In the genomic region with DNA sequence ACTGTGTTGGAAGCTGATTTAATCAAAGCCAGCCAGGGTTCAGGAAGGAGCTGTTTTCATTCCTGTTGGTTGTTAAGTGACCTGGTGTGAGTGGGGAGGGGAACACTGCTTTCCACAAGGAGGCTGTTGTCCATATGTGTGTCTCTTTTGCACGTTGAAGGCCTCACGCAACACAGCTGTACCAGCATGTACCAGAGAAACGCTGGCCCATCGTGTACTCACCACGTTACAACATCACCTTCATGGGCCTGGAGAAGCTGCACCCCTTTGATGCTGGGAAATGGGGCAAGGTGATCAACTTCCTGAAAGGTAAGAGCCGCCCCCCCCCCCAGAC, we compare ENCODE assay signal across 9 mouse cellular contexts. TPM values are rescaled to one million over a fixed set of nuclear protein-coding genes. Genes with fewer than 3 reads are reported as not detected.
A peak's percentile ranks its signal among the peaks of the same experiment; 100 is the strongest.
DNase-seq lines count a peak whose midpoint lies in the region; ATAC-seq and TF ChIP-seq lines count a peak whose summit lies in the region.
"Had no signal": no experiment of that assay in that cellular context is flagged by ENCODE, and none has a peak within 500 bp of the region (broad histone marks: within the 10 kb centered on the region; RNA-seq: fewer than 3 reads in every experiment).

No protein-coding gene starts in this region.

- ATAC-seq in forebrain, embryonic 14.5 days, result no peak
- ATAC-seq in liver, embryonic 14.5 days (ENCODE audit: insufficient read depth), result no peak

- peak overlapping the region; percentile 79 for H3K9ac ChIP-seq in heart, adult 2 months (ENCODE audit: low read depth, low read length)
- H3K9ac ChIP-seq in CH12.LX (ENCODE audit: insufficient read depth, low read depth), result peak overlapping the region; percentile 42
- peak overlapping the region; percentile 79 for H3K9ac ChIP-seq in forebrain, embryonic 14.5 days (ENCODE audit: low read length)
- peak overlapping the region; percentile 80 for H3K9ac ChIP-seq in liver, embryonic 14.5 days (replicated peaks)

- H3K79me2 ChIP-seq in heart, adult 2 months (replicated peaks; ENCODE audit: control insufficient read depth, insufficient read depth, low read length), result no peaks in the 10 kb centered on the region
- no peaks in the 10 kb centered on the region for H3K79me2 ChIP-seq in CH12.LX (replicated peaks; ENCODE audit: control insufficient read depth, extremely low read depth, insufficient read depth, poor library complexity, severe bottlenecking)

- TF ChIP-seq CTCF in heart, adult 2 months (IDR thresholded peaks at IDR 0.05), result no peak
- no peak for TF ChIP-seq CTCF in CH12.LX (conservative IDR thresholded peaks at IDR 0.05 in 1 of 2, IDR thresholded peaks at IDR 0.05 in 1 of 2; ENCODE audit: low read depth in 2 of 2, low read length in 2 of 2)
- no peak for TF ChIP-seq CTCF in liver, embryonic 14.5 days (IDR thresholded peaks at IDR 0.05; ENCODE audit: low read depth)

- TF ChIP-seq POLR2A in heart, adult 2 months (IDR thresholded peaks at IDR 0.05; ENCODE audit: insufficient read depth, low read depth, low read length), result no peak
- TF ChIP-seq POLR2A in CH12.LX (IDR thresholded peaks at IDR 0.05; ENCODE audit: low read depth, low read length), result no peak

- no peak for DNase-seq in heart, adult 2 months
- no peak for DNase-seq in heart, postnatal 36 days
- DNase-seq in CH12.LX (ENCODE audit: extremely low read depth), result no peak
- DNase-seq in forebrain, embryonic 14.5 days (ENCODE audit: low spot score), result no peak
- DNase-seq in liver, embryonic 14.5 days (ENCODE audit: low read depth in 3 of 3, low spot score in 3 of 3), result no peak
- DNase-seq in ovary, postnatal 36 days (ENCODE audit: low spot score), result no peak
- DNase-seq in spleen, adult 12 weeks (ENCODE audit: low spot score), result no peak
- DNase-seq in spleen, postnatal 14 days (ENCODE audit: low spot score in 2 of 2), result no peak

- H3K9me3 ChIP-seq in CH12.LX (replicated peaks; ENCODE audit: low read length), result no peaks in the 10 kb centered on the region
- H3K9me3 ChIP-seq in forebrain, embryonic 14.5 days (replicated peaks; ENCODE audit: control insufficient read depth, low read length), result no peaks in the 10 kb centered on the region
- no peaks in the 10 kb centered on the region for H3K9me3 ChIP-seq in liver, embryonic 14.5 days (ENCODE audit: control insufficient read depth, low read length)

- dilution Hi-C loops in CH12.LX (cut with MboI; ENCODE audit: extremely low pct_ligation_motif_present, extremely low pct_unique_long_range_greater_than_20kb, low sequenced_read_pairs), result no loop called here

- no peaks in the 10 kb centered on the region for H3K27me3 ChIP-seq in heart, adult 2 months (ENCODE audit: control insufficient read depth, insufficient read depth, low read length)
- peaks cover 84% of the 10 kb centered on the region for H3K27me3 ChIP-seq in CH12.LX (replicated peaks)
- no peaks in the 10 kb centered on the region for H3K27me3 ChIP-seq in forebrain, embryonic 14.5 days (replicated peaks; ENCODE audit: control insufficient read depth, insufficient read depth, low read length)
- H3K27me3 ChIP-seq in liver, embryonic 14.5 days (ENCODE audit: control insufficient read depth, insufficient read depth, low read length), result no peaks in the 10 kb centered on the region; the same call in 1 of the 2 replicates

- peak overlapping the region; percentile 63 for H3K4me3 ChIP-seq in heart, adult 2 months
- peak overlapping the region; percentile 45 to 70 (median 46) for H3K4me3 ChIP-seq in CH12.LX (replicated peaks in 1 of 3; ENCODE audit: low read depth in 2 of 3, low read length in 2 of 3, poor library complexity in 1 of 3)
- H3K4me3 ChIP-seq in forebrain, embryonic 14.5 days (ENCODE audit: low read depth, low read length), result peak overlapping the region; percentile 63
- H3K4me3 ChIP-seq in liver, embryonic 14.5 days (ENCODE audit: insufficient read depth in 1 of 2, low read depth in 2 of 2, low read length in 2 of 2), result peak overlapping the region; percentile 73 to 75

- peaks cover 3% of the 10 kb centered on the region for H3K4me1 ChIP-seq in heart, adult 2 months (ENCODE audit: control insufficient read depth, insufficient read depth, low read length)
- peaks cover 6 to 11% of the 10 kb centered on the region in 2 experiments for H3K4me1 ChIP-seq in CH12.LX (ENCODE audit: control insufficient read depth in 1 of 2, insufficient read depth in 2 of 2)
- peaks cover 61% of the 10 kb centered on the region for H3K4me1 ChIP-seq in forebrain, embryonic 14.5 days (ENCODE audit: control insufficient read depth, insufficient read depth, low read length)
- H3K4me1 ChIP-seq in liver, embryonic 14.5 days (replicated peaks; ENCODE audit: control insufficient read depth in 2 of 2, insufficient read depth in 2 of 2, low read length in 1 of 2), result peaks cover 75 to 81% of the 10 kb centered on the region in 2 experiments

- in situ Hi-C loops in CH12.LX (cut with MboI; ENCODE audit: low pct_ligation_motif_present, low pct_unique_long_range_greater_than_20kb, low sequenced_read_pairs), result loop anchor here (25.0 kb wide), 1 partner anchor 255 kb away; the partner anchor contains the start of gene Wnt7a

- no peaks in the 10 kb centered on the region for H3K36me3 ChIP-seq in heart, adult 2 months (ENCODE audit: control insufficient read depth, insufficient read depth, low read length)
- no peaks in the 10 kb centered on the region for H3K36me3 ChIP-seq in CH12.LX (replicated peaks in 1 of 2; ENCODE audit: control insufficient read depth in 1 of 2, insufficient read depth in 1 of 2, low read length in 1 of 2)
- no peaks in the 10 kb centered on the region for H3K36me3 ChIP-seq in forebrain, embryonic 14.5 days (ENCODE audit: control insufficient read depth, insufficient read depth, low read length)
- H3K36me3 ChIP-seq in liver, embryonic 14.5 days (replicated peaks; ENCODE audit: control insufficient read depth, insufficient read depth, low read depth), result no peaks in the 10 kb centered on the region

- intact Hi-C loops in heart, adult 2 months (cut with DNase I), result no loop called here
- intact Hi-C loops in heart, postnatal 36 days (cut with DNase I), result no loop called here

- H3K27ac ChIP-seq in heart, adult 2 months, result no peak overlapping the region; the same call in 1 of the 2 replicates
- H3K27ac ChIP-seq in CH12.LX (ENCODE audit: insufficient read depth, low read depth), result no peak overlapping the region
- peak overlapping the region; percentile 80 for H3K27ac ChIP-seq in forebrain, embryonic 14.5 days (ENCODE audit: low read depth, low read length)
- H3K27ac ChIP-seq in liver, embryonic 14.5 days, result peak overlapping the region; percentile 18

- no peak for TF ChIP-seq RAD21 in CH12.LX (IDR thresholded peaks at IDR 0.05; ENCODE audit: low read depth, low read length)

- no peak for TF ChIP-seq EP300 in heart, adult 2 months (IDR thresholded peaks at IDR 0.05; ENCODE audit: insufficient read depth, low read depth, low read length)
- no peak for TF ChIP-seq EP300 in CH12.LX (IDR thresholded peaks at IDR 0.05; ENCODE audit: low read length)
- no peak for TF ChIP-seq EP300 in liver, embryonic 14.5 days (IDR thresholded peaks at IDR 0.05; ENCODE audit: low read depth)

- 54% methylated on average over 6 of the region's 6 CpGs for WGBS in heart, adult 2 months
- WGBS in forebrain, embryonic 14.5 days, result 48% methylated on average over 6 of the region's 6 CpGs
- 55% methylated on average over 6 of the region's 6 CpGs for whole genome bisulfite sequencing in liver, embryonic 14.5 days (ENCODE audit: insufficient replicate concordance)

- peak overlapping the region; percentile 46 for H3K4me2 ChIP-seq in CH12.LX (ENCODE audit: insufficient read depth, low read depth, poor library complexity, severe bottlenecking)
- peak overlapping the region; percentile 84 for H3K4me2 ChIP-seq in forebrain, embryonic 14.5 days (ENCODE audit: low read length)
- H3K4me2 ChIP-seq in liver, embryonic 14.5 days (ENCODE audit: low read depth), result peak overlapping the region; percentile 82

TF ChIP-seq in CH12.LX, 34 proteins besides CTCF, POLR2A, EP300 and RAD21 (continues in another document):
- TF ChIP-seq ZKSCAN1 (IDR thresholded peaks at IDR 0.05; ENCODE audit: borderline replicate concordance, low read depth, low read length) (no peak), MAFK (IDR thresholded peaks at IDR 0.05; ENCODE audit: insufficient replicate concordance, low read length) (no peak), CHD2 (IDR thresholded peaks at IDR 0.05; ENCODE audit: low read length) (no peak), USF1 (IDR thresholded peaks at IDR 0.05; ENCODE audit: low read depth, low read length) (no peak), NRF1 (IDR thresholded peaks at IDR 0.05; ENCODE audit: low read depth, low read length) (no peak), SMC3 (IDR thresholded peaks at IDR 0.05; ENCODE audit: low read depth, low read length) (no peak), MAX (IDR thresholded peaks at IDR 0.05; ENCODE audit: low read length) (no peak), TCF12 (IDR thresholded peaks at IDR 0.05; ENCODE audit: low read depth, low read length) (no peak)

RNA-seq across cellular contexts. Expression of gene Hdac11, which starts 0.7 kb away (rescaled TPM):
- total RNA-seq in heart, adult 2 months (2021), result 10 to 100 TPM; 17.4 to 18.4 TPM
- 22.7 and 28.4 TPM in 2 replicates for polyA plus RNA-seq in heart, adult 2 months (2012; rRNA removed)
- 10 to 100 TPM; 15.7 to 16.7 TPM for total RNA-seq in heart, postnatal 36 days (2021)
- total RNA-seq in CH12.LX (2012; rRNA removed) (0.55 and 2.1 TPM in 2 replicates), CH12.LX (2014; rRNA removed) (0.22 TPM in 1 of 2 replicates, not detected in the other)
- polyA plus RNA-seq in CH12.LX (2012; ENCODE audit: insufficient read length, low read depth), result 0.53 and 0.57 TPM in 2 replicates
- 24.5 and 26.1 TPM in 2 replicates for polyA plus RNA-seq in forebrain, embryonic 14.5 days (2014; fragmentation: Nextera tagmentation; extraction: Ambion mirVana)
- polyA plus RNA-seq in liver, embryonic 14.5 days (2012; rRNA removed), result 9.2 and 12.1 TPM in 2 replicates
- 4.8 and 6.0 TPM in 2 replicates for polyA plus RNA-seq in liver, embryonic 14.5 days (2014; fragmentation: Nextera tagmentation; extraction: Ambion mirVana)

RNA-seq across cellular contexts. Expression of gene Nup210, which starts 40.6 kb away (rescaled TPM):
- 1 to 10 TPM; 2.5 to 3.4 TPM for total RNA-seq in heart, adult 2 months (2021)
- 2.4 and 6.4 TPM in 2 replicates for polyA plus RNA-seq in heart, adult 2 months (2012; rRNA removed)
- 1 to 10 TPM; 2.3 to 4.8 TPM for total RNA-seq in heart, postnatal 36 days (2021)
- total RNA-seq in CH12.LX (2012; rRNA removed) (103 TPM in 2 replicates), CH12.LX (2014; rRNA removed) (40.5 and 41.9 TPM in 2 replicates)
- polyA plus RNA-seq in CH12.LX (2012; ENCODE audit: insufficient read length, low read depth), result 56.9 and 73.1 TPM in 2 replicates
- 13.9 and 15.6 TPM in 2 replicates for polyA plus RNA-seq in forebrain, embryonic 14.5 days (2014; fragmentation: Nextera tagmentation; extraction: Ambion mirVana)
- polyA plus RNA-seq in liver, embryonic 14.5 days (2012; rRNA removed), result 24.4 and 32.4 TPM in 2 replicates
- polyA plus RNA-seq in liver, embryonic 14.5 days (2014; fragmentation: Nextera tagmentation; extraction: Ambion mirVana), result 35.1 and 38.5 TPM in 2 replicates

RNA-seq across cellular contexts. Expression of gene Fbln2, which starts 55.1 kb away (rescaled TPM):
- 10 to 100 TPM; 55.8 to 56.9 TPM for total RNA-seq in heart, adult 2 months (2021)
- 117 and 153 TPM in 2 replicates for polyA plus RNA-seq in heart, adult 2 months (2012; rRNA removed)
- total RNA-seq in heart, postnatal 36 days (2021), result 10 to 100 TPM; 65.7 to 83.2 TPM
- total RNA-seq in CH12.LX (2012; rRNA removed) (0.21 and 0.81 TPM in 2 replicates), CH12.LX (2014; rRNA removed) (not detected in 2 replicates)
- polyA plus RNA-seq in CH12.LX (2012; ENCODE audit: insufficient read length, low read depth), result not detected in 2 replicates
- 7.3 and 12.8 TPM in 2 replicates for polyA plus RNA-seq in forebrain, embryonic 14.5 days (2014; fragmentation: Nextera tagmentation; extraction: Ambion mirVana)
- polyA plus RNA-seq in liver, embryonic 14.5 days (2012; rRNA removed), result 4.0 and 5.1 TPM in 2 replicates
- polyA plus RNA-seq in liver, embryonic 14.5 days (2014; fragmentation: Nextera tagmentation; extraction: Ambion mirVana), result 4.3 and 4.4 TPM in 2 replicates
- total RNA-seq: neutrophil, adult 5-6 weeks had no signal

Comparison
In these comparisons a context has a peak if more than half of its experiments do, and no peak if none do; other contexts are left out.
1. H3K27ac ChIP-seq: peak in forebrain, embryonic 14.5 days (single experiment) and liver, embryonic 14.5 days (single experiment); none in heart, adult 2 months (single experiment) and CH12.LX (single experiment).
2. Peak in every context shown above with its lines, with median percentiles within 50 percentile points of each other: H3K4me3 ChIP-seq, H3K9ac ChIP-seq and H3K4me2 ChIP-seq.